Mouse (Mus musculus) layer of hippocampus, adult 9-10 months (tissue): ENCODE measurements around the gene Gm3020.
"Not testable (repeated sequence)": the region's sequence is repeated elsewhere in the genome, so short reads cannot be mapped to it uniquely, and the experiment has no call there.

Source experiments
- DNase-seq: peaks from one replicate; pipeline ENCODE4 v3.0.0; 2022; ENCODE audit warnings: low spot score

Gene Gm3020

DNA sequence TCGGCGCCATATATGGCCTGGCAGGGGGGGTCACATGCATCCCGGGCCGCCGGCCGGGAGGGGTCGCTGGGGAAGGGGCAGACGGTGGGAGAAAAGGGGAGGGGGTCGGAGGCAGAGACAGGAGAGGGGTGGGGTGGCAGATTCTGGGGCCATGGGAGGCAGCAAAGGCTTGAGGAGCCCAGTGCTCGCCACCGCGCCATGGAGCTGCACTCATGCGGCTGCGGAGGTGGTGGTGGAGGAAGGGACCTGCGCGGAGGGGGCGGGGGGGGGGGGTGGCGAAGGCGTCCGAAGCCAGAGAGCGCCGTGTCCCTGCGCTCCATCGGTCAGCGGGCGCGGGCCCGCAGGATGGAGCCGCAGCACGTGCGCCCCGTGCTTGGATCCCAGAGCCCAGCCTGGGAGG, at the start of gene Gm3020:
Gene Gm3020 (plus strand): TSS at position 301 of the 400 bp plus-strand sequence.
- not testable (repeated sequence) for DNase-seq

DNA sequence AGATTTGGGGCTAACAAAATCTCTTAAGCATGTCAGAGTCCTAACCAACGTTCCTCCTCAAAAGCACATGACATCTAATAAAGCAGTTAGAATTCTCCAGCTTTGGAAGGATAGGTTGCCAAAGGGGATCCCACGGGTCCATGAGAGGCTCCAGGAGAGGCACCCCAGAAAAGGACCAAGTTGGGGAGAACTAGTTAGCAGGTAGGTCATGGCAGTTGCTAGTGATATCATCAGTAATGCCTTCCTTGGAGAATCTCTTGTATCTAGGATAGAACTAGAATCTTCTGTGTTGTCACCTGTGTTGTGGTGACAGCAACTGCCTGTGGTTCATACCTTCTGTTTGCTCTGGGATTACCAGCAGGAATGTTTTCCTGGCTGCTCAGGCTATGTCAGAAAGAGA, 17.6 kb upstream of the Gm3020 start, which contains the start of gene Gm3012:
Gene Gm3012 (plus strand): TSS at position 301 of the 400 bp plus-strand sequence.
- not testable (repeated sequence) for DNase-seq

DNA sequence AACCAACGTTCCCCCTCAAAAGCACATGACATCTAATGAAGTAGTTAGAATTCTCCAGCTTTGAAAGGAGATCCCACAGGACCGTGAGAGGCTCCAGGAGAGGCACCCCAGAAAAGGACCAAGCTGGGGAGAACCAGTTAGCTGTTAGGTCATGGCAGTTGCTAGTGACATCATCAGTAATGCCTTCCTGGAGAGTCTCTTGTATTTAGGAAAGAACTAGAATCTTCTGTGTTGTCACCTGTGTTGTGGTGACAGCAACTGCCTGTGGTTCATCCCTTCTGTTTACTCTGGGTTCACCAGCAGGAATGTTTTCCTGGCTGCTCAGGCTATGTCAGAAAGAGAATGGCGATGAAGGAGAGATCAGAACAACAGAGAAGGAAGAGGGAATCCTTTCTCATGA, 36.7 kb downstream of the Gm3020 start, which contains the start of gene Gm3043:
Gene Gm3043 (plus strand): TSS at position 301 of the 400 bp plus-strand sequence.
- DNase-seq = not testable (repeated sequence)
